Mouse (Mus musculus) hindbrain, embryonic 16.5 days (tissue): Measurements from ENCODE around the gene Tspan31. TPM values are rescaled to one million over a fixed set of nuclear protein-coding genes. Genes with fewer than 3 reads are reported as not detected.

Source experiments
- ATAC-seq: fragments of 200-750 bp; cut with Nextera tagmentation; 2 replicates; pipeline ENCODE4 v1.8.0; 2017; ENCODE audit warnings: moderate TSS enrichment, moderate library complexity
- H3K27ac ChIP-seq: fragments of 300-500 bp; sonication (generic); 2 replicates; pipeline ENCODE4 v1.5.1; 2014; ENCODE audit warnings: low read depth, mild to moderate bottlenecking, control low read depth, low read length, moderate library complexity
- H3K27me3 ChIP-seq: fragments of 300-500 bp; sonication (generic); replicated peaks from 2 replicates; pipeline ENCODE4 v1.6.1; 2014; ENCODE audit warnings: low read length; ENCODE audit not compliant: control insufficient read depth, insufficient read depth
- H3K36me3 ChIP-seq: fragments of 300-500 bp; sonication (generic); 2 replicates; pipeline ENCODE4 v1.6.1; 2014; ENCODE audit warnings: mild to moderate bottlenecking, low read length, moderate library complexity, mixed read lengths; ENCODE audit not compliant: control insufficient read depth, insufficient read depth
- H3K4me1 ChIP-seq: fragments of 300-500 bp; sonication (generic); 2 replicates; pipeline ENCODE4 v1.6.1; 2014; ENCODE audit warnings: low read depth, low read length; ENCODE audit not compliant: control insufficient read depth, insufficient read depth
- H3K4me2 ChIP-seq: fragments of 300-500 bp; sonication (generic); 2 replicates; pipeline ENCODE4 v1.6.1; 2014; ENCODE audit warnings: mild to moderate bottlenecking, low read length, control low read depth, moderate library complexity
- H3K4me3 ChIP-seq: fragments of 300-500 bp; sonication (generic); 2 replicates; pipeline ENCODE4 v1.5.1; 2014; ENCODE audit warnings: mild to moderate bottlenecking, low read length, control low read depth, moderate library complexity
- H3K9ac ChIP-seq: fragments of 300-500 bp; sonication (generic); 2 replicates; pipeline ENCODE4 v1.6.1; 2014; ENCODE audit warnings: low read depth, mild to moderate bottlenecking, control low read depth, low read length, moderate library complexity
- H3K9me3 ChIP-seq: fragments of 300-500 bp; sonication (generic); 2 replicates; pipeline ENCODE4 v1.6.1; 2014; ENCODE audit warnings: mild to moderate bottlenecking, low read length, moderate library complexity; ENCODE audit not compliant: control insufficient read depth
- WGBS: fragments of 180-500 bp; shearing (Covaris S2); extraction: QIAGEN DNeasy Blood & Tissue Kit; methylation state at CpG from one replicate; pipeline ENCODE4 v1.1.7; 2014; 5-methylcytosine and 5-hydroxymethylcytosine counted together
- polyA plus RNA-seq: library from polyadenylated mRNA; unstranded; fragments of >200 nt; fragmentation: Nextera tagmentation; extraction: Ambion mirVana; gene quantifications from 2 replicates; pipeline ENCODE4 v1.2.1, GENCODE M21; 2015

Tspan31 gene
- polyA plus RNA-seq, 1 experiment from 2014 or later = 123 TPM

DNA sequence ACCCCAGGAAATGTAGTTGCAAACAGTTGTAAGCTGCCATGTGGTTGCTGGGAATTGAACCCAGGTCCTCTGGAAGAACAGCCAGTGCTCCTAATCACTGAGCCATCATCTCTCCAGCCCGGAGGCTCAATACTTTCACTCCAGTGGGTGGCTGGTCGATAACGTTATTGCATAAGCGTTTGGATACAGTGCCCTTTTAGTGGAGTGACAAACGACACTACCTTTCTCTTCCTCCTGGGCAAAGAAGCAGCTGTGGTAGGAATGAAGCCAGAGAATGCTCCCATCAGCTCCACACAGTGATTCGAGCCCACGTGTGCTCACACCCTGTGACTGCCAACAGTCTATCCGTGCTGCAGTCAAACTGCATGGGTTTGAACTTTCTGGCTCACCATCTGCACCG lies 1.1 kb upstream of the Tspan31 start:
- H3K9me3 ChIP-seq = no peaks in the 10 kb centered on the region
- no peak for ATAC-seq
- H3K4me2 ChIP-seq = peak overlapping the region; percentile 77
- H3K27ac ChIP-seq = no peak overlapping the region
- peaks cover 24% of the 10 kb centered on the region for H3K36me3 ChIP-seq
- no peaks in the 10 kb centered on the region for H3K27me3 ChIP-seq
- peaks cover 21% of the 10 kb centered on the region for H3K4me1 ChIP-seq
- WGBS = 81% methylated on average over 9 of the region's 9 CpGs
- peak overlapping the region; percentile 72 for H3K4me3 ChIP-seq
- no peak overlapping the region; the same call in 1 of the 2 replicates for H3K9ac ChIP-seq

DNA sequence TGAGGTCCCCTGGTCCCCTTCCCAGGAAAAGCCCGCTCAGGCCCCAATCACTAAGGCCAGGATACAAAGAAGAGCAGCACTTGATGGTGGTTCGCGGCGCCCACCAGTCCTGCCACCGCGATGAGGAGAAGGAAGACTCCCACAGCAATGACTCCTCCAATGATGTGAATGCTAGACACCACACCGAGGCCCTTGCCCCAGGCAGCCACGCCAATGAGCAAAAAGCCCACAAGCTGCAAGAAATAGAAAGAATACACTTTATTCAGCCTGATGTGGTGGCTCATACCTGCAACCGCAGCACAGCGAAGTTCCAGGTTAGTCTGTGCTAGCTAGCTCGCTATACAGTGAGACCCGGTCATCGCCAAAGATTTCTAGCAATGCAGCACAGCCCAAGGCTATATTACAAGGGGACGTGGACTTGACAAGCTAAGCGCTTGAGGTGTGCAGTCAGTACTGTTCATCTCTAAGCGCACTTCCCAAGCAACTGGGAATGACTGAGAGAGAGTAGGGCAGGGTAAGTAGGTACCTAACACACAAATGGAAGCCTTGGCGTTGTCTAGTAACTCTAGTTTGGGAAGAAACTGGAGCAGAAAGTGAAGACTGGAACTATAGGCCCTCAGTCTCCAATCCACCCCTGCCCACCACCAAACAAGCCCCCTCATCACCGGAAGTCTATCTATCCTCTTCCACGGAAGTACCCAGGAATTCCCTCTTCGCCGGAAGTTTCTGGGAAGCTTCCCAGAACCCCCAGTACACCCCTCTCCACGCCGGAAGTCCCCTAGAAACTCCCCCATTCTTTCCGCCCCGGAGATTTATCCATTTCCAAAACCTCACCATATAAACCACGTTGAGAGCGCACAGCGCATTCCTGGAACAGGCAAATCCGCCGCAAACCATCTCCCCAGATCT lies 529 bp downstream of the Tspan31 start:
- peak; percentile 86 for ATAC-seq
- Histone ChIP-seq H3K4me1 (peaks cover 23% of the 10 kb centered on the region), H3K9me3 (no peaks in the 10 kb centered on the region), H3K27ac (peak overlapping the region; percentile 96), H3K27me3 (no peaks in the 10 kb centered on the region), H3K9ac (peak overlapping the region; percentile 78), H3K4me3 (peak overlapping the region; percentile 72), H3K4me2 (peak overlapping the region; percentile 86), H3K36me3 (peaks cover 38% of the 10 kb centered on the region)
- WGBS = 8% methylated on average over 30 of the region's 30 CpGs

DNA sequence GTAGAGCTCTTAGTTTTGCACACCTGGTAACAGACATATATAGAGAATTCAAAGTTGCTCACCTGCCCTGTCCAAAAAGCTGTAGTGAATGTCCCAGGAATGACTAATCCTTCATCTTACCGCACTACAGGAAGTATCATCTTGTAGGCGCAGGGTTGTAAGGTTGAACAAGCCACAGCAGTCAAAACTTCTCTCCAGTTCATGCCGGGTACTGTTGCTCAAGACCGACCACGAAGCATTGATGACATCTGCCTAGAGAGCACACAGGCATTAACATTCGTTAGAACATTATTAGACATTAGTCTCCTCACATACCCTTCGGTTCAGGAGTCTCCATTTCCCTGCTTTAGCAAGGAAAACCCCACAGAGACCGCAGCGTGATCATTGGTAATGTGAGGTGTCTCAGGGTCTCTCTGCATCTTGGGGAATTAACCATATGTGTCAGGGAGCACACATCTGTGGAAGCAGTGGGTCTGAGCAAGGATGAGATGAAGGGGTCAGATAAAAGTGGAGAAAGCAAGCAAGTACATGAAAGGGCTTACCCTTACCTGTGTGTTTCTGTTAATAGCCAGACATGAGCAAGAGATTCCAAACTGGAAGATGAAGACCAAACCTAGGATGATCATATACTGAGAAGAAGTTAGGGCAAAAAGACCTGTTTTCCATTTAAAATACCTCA lies 1.6 kb downstream of the Tspan31 start:
- WGBS = 81% methylated on average over 9 of the region's 9 CpGs
- H3K9ac ChIP-seq = peak overlapping the region; percentile 78; the same call in 1 of the 2 replicates
- no peaks in the 10 kb centered on the region for H3K27me3 ChIP-seq
- peaks cover 23% of the 10 kb centered on the region for H3K4me1 ChIP-seq
- peak overlapping the region; percentile 86 for H3K4me2 ChIP-seq
- H3K27ac ChIP-seq = peak overlapping the region; percentile 96; the same call in 1 of the 2 replicates
- H3K36me3 ChIP-seq = peaks cover 38% of the 10 kb centered on the region
- H3K9me3 ChIP-seq = no peaks in the 10 kb centered on the region
- no peak for ATAC-seq
- peak overlapping the region; percentile 72 for H3K4me3 ChIP-seq

DNA sequence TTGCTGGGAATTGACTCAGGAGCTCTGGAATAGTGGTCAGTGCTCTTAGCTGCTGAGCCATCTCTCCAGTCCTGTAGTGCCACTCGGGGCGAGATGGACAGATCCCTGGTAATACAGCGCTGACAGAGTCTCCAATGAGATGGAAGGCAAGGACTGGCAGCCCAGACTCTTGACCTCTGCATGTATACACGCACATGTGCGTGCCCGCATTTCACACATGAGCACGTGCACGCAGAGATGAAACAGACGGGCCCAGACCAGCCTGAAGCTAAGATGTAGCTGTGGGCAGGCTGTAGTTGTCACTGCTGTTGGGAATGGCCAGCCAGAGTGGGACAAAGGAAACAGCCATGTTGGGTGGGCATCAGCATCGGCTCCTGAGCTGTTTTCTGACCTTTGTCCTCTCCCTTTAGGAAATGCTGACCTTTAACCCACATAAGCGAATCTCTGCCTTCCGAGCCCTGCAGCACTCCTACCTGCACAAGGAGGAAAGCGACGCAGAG lies 3.5 kb downstream of the Tspan31 start:
- no peak for ATAC-seq
- H3K4me3 ChIP-seq = no peak overlapping the region
- 86% methylated on average over 14 of the region's 14 CpGs for WGBS
- H3K27me3 ChIP-seq = no peaks in the 10 kb centered on the region
- no peak overlapping the region for H3K4me2 ChIP-seq
- no peak overlapping the region for H3K27ac ChIP-seq
- no peak overlapping the region for H3K9ac ChIP-seq
- H3K4me1 ChIP-seq = peaks cover 27% of the 10 kb centered on the region
- no peaks in the 10 kb centered on the region for H3K9me3 ChIP-seq
- peaks cover 38% of the 10 kb centered on the region for H3K36me3 ChIP-seq

DNA sequence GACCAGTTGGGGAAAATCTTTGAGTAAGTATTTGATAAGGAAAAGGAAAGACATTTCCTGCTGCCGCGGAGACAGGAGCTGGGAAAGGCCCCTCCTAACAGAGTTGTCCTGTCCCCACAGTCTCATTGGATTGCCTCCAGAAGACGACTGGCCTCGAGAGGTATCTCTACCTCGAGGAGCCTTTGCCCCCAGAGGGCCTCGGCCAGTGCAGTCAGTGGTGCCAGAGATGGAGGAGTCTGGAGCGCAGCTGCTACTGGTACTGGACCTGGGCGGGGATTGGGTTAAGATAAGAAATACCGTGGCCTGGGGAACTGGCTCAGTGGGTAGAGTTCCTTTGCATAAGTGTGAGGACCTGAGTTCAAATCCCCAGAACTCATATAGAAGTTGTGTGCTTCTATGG lies 4.1 kb downstream of the Tspan31 start:
- H3K4me1 ChIP-seq = peaks cover 28% of the 10 kb centered on the region
- WGBS = 84% methylated on average over 9 of the region's 9 CpGs
- no peak for ATAC-seq

DNA sequence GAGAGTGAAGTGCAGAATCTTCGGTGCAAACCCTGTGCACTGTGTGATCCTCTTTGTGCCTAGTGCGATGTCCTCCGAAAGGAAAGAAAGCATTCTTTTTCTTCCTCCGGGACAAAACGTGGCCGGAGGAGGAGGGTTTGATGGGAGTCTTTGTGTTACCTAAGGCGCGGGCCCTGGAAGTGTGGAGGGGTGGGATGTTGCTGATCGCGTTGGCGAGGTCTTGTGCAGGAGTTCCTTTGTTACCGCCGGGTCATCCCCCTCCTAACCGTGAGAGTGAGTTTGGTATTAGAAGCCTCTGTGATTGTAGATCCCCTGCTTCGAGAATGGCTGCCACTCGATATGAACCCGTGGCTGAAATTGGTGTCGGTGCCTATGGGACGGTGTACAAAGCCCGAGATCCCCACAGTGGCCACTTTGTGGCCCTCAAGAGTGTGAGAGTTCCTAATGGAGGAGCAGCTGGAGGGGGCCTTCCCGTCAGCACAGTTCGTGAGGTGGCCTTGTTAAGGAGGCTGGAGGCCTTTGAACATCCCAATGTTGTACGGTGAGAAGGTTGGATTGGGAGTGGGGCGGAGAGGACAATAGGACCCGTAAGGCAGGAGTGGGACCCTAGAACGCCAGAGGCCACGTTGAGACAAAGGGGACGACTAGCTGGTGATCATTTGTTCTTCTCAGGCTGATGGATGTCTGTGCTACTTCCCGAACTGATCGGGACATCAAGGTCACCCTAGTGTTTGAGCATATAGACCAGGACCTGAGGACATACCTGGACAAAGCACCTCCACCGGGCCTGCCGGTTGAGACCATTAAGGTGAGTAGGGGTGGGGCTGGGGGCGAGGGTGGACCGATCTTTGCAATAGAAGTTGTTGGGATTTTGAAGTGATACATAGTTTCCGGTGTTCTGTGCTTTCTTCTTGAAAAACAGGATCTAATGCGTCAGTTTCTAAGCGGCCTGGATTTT lies 5.9 kb downstream of the Tspan31 start:
- H3K27ac ChIP-seq = peak overlapping the region; percentile 86
- ATAC-seq = no peak
- H3K4me1 ChIP-seq = peaks cover 25% of the 10 kb centered on the region
- 12% methylated on average over 37 of the region's 37 CpGs for WGBS
- H3K4me2 ChIP-seq = peak overlapping the region; percentile 77
- H3K9me3 ChIP-seq = no peaks in the 10 kb centered on the region
- peak overlapping the region; percentile 65 for H3K4me3 ChIP-seq
- H3K27me3 ChIP-seq = no peaks in the 10 kb centered on the region
- peaks cover 38% of the 10 kb centered on the region for H3K36me3 ChIP-seq
- peak overlapping the region; percentile 84 for H3K9ac ChIP-seq

More for the DNA sequence above, 4.1 kb downstream of the Tspan31 start:
- H3K9me3 ChIP-seq = no peaks in the 10 kb centered on the region
- no peak overlapping the region for H3K27ac ChIP-seq
- no peaks in the 10 kb centered on the region for H3K27me3 ChIP-seq
- H3K9ac ChIP-seq = no peak overlapping the region
- no peak overlapping the region for H3K4me3 ChIP-seq
- no peak overlapping the region for H3K4me2 ChIP-seq
- H3K36me3 ChIP-seq = peaks cover 38% of the 10 kb centered on the region

DNA sequence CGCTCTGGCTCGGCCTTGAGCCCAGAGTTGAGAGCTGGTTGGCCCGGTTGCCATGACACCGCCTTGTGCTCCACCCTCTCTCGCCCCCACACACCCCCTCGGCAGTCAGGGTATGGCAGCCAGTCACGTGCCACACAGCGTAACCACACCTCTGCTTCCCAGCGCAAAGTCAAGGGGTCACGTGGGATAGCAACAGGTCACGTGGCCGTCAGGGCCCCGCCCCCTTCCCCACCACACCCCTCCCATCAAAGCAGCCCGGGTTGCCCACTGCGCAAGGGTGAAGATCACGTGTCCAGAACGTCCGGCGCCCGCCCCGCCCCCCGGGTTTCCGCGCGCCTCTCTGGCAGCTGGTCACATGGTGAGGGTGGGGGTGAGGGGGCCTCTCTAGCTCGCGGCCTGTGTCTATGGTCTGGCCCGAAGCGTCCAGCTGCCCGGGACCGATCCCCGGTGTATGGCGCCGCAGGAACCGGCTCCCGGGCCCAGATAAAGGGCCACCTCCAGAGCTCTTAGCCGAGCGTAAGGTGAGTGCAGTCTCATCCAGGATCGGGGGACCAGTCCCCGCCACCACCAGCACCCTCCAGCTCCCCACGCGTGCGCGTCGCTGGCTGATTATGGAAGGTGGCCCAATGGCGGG lies 6.7 kb downstream of the Tspan31 start, which contains the start of gene Cdk4:
Cdk4 (plus strand) TSS at position 296 of the 634 bp plus-strand sequence.
- Histone ChIP-seq H3K4me1 (peaks cover 22% of the 10 kb centered on the region), H3K36me3 (peaks cover 36% of the 10 kb centered on the region), H3K4me3 (peak within 1 kb of the TSS; percentile 65), H3K4me2 (peak within 1 kb of the TSS; percentile 77), H3K27me3 (no peaks in the 10 kb centered on the region), H3K9ac (peak within 1 kb of the TSS; percentile 84), H3K27ac (peak within 1 kb of the TSS; percentile 86), H3K9me3 (no peaks in the 10 kb centered on the region)
- ATAC-seq = peak; percentile 90
- WGBS = 0% methylated on average over 39 of the region's 46 CpGs

DNA sequence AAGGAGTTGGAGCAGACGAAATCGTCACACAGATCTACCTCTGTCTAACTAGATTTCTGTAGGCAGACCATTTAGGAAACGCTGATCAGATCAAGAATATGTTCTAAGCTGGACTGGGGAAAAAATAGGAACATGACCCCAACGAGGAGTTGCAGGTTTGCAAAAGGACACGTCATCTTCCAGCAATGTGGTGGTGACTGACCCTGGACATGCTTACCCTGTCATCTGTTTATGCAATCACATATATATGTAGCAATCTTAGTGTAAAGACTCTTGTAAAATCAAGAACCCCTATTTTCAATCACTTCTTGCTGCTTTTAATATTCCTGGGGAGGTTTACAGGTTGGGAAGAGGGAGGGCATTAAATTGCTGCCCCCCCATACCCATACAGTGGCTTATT lies 7.6 kb downstream of the Tspan31 start:
- H3K4me3 ChIP-seq = no peak overlapping the region
- no peak for ATAC-seq
- H3K4me1 ChIP-seq = peaks cover 26% of the 10 kb centered on the region
- peak overlapping the region; percentile 72 for H3K27ac ChIP-seq
- no peak overlapping the region for H3K9ac ChIP-seq
- no peaks in the 10 kb centered on the region for H3K9me3 ChIP-seq
- peaks cover 27% of the 10 kb centered on the region for H3K36me3 ChIP-seq
- WGBS = 81% methylated on average over 5 of the region's 5 CpGs
- no peaks in the 10 kb centered on the region for H3K27me3 ChIP-seq
- peak overlapping the region; percentile 77; the same call in 1 of the 2 replicates for H3K4me2 ChIP-seq
